Mouse (Mus musculus) lung, embryonic 14.5 days (tissue): ENCODE measurements around the gene Terf2ip. TPM values are rescaled to one million over a fixed set of nuclear protein-coding genes. Genes with fewer than 3 reads are reported as not detected.

Source experiments
- ATAC-seq: fragments of 200-750 bp; cut with Nextera tagmentation; 2 replicates; pipeline ENCODE4 v1.8.0; 2017; ENCODE audit warnings: mild to moderate bottlenecking, moderate TSS enrichment, moderate library complexity; ENCODE audit not compliant: insufficient read depth
- DNase-seq: peaks from one replicate; pipeline ENCODE4 v3.0.0-alpha.2; 2015
- H3K27ac ChIP-seq: fragments of 300-500 bp; sonication (generic); 2 replicates; pipeline ENCODE4 v1.5.1; 2014; ENCODE audit warnings: low read depth, mild to moderate bottlenecking, moderate library complexity
- H3K27me3 ChIP-seq: fragments of 300-500 bp; sonication (generic); 2 replicates; pipeline ENCODE4 v1.6.1; 2014; ENCODE audit warnings: low read length, control low read depth; ENCODE audit not compliant: insufficient read depth
- H3K36me3 ChIP-seq: fragments of 300-500 bp; sonication (generic); 2 replicates; pipeline ENCODE4 v1.6.1; 2014; ENCODE audit warnings: control low read depth; ENCODE audit not compliant: insufficient read depth
- H3K4me1 ChIP-seq: fragments of 300-500 bp; sonication (generic); 2 replicates; pipeline ENCODE4 v1.6.1; 2014; ENCODE audit warnings: antibody characterized with exemption, control low read depth; ENCODE audit not compliant: insufficient read depth
- H3K4me2 ChIP-seq: fragments of 300-500 bp; sonication (generic); 2 replicates; pipeline ENCODE4 v1.6.1; 2014; ENCODE audit warnings: mild to moderate bottlenecking
- H3K4me3 ChIP-seq: fragments of 300-500 bp; sonication (generic); 2 replicates; pipeline ENCODE4 v1.5.1; 2014; ENCODE audit warnings: low read depth, low read length
- H3K9ac ChIP-seq: fragments of 300-500 bp; sonication (generic); 2 replicates; pipeline ENCODE4 v1.6.1; 2014
- H3K9me3 ChIP-seq: fragments of 300-500 bp; sonication (generic); 2 replicates; pipeline ENCODE4 v1.6.1; 2016; ENCODE audit warnings: low read depth, low read length, control low read depth
- CTCF ChIP-seq: IDR thresholded peaks from 2 replicates; pipeline ENCODE4 v1.5.1; 2016; ENCODE audit warnings: antibody characterized with exemption, low read depth
- WGBS: fragments of 180-500 bp; shearing (Covaris S2); extraction: QIAGEN DNeasy Blood & Tissue Kit; methylation state at CpG from one replicate; pipeline ENCODE4 v1.1.7; 2014; 5-methylcytosine and 5-hydroxymethylcytosine counted together
- polyA plus RNA-seq: library from polyadenylated mRNA; unstranded; fragments of >200 nt; fragmentation: Nextera tagmentation; extraction: Ambion mirVana; gene quantifications from 2 replicates; pipeline ENCODE4 v1.2.1, GENCODE M21; 2014

Gene Terf2ip
- polyA plus RNA-seq, 1 experiment from 2014 or later = 25.0 TPM

- Histone ChIP-seq H3K9ac (no peak overlapping the region), H3K27me3 (no peaks in the 10 kb centered on the region), H3K36me3 (peaks cover 9% of the 10 kb centered on the region; the same call in 1 of the 2 replicates), H3K27ac (no peak overlapping the region), H3K9me3 (no peaks in the 10 kb centered on the region), H3K4me2 (no peak overlapping the region), H3K4me3 (no peak overlapping the region), H3K4me1 (no peaks in the 10 kb centered on the region)
- TF ChIP-seq CTCF = no peak
- ATAC-seq (no peak), DNase-seq (no peak)
- 77% methylated on average over 5 of the region's 5 CpGs for WGBS
Measured at GRCm38 (mm10) chr8:111967246-111967870, 43.8 kb upstream of the Terf2ip start.

- 80% methylated on average over 10 of the region's 10 CpGs for WGBS
- Histone ChIP-seq H3K27me3 (no peaks in the 10 kb centered on the region), H3K4me2 (no peak overlapping the region), H3K4me3 (no peak overlapping the region), H3K4me1 (no peaks in the 10 kb centered on the region), H3K9ac (no peak overlapping the region), H3K9me3 (no peaks in the 10 kb centered on the region), H3K27ac (no peak overlapping the region), H3K36me3 (peaks cover 9% of the 10 kb centered on the region; the same call in 1 of the 2 replicates)
- ATAC-seq = no peak
- TF ChIP-seq CTCF = no peak
- no peak for DNase-seq
Measured at GRCm38 (mm10) chr8:111968541-111968940, 42.7 kb upstream of the Terf2ip start.

DNA sequence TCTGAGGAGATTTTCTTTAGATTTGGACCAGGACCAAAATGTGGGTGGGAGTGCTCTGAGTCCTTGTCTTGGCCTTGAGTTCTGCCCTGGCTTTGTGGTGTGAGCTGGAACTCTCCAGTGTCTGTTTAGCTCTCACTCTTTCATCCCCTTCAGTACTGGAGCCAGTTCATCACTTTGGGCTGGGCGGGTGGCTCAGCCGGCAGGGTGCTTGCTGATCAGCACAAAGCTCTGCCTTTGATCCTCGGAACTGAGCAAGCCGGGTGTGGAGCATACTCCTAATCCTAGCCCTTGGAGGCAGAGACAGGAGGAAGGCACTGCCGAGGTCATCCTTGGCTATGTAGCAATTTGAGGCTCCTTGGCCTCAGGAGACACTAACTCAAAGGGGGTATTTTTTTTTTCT, 42.2 kb upstream of the Terf2ip start:
- DNase-seq = no peak

GRCm38 (mm10) chr8:111974138-111974537, 37.1 kb upstream of the Terf2ip start:
- Histone ChIP-seq H3K4me2 (no peak overlapping the region), H3K27ac (no peak overlapping the region), H3K9me3 (no peaks in the 10 kb centered on the region), H3K4me3 (no peak overlapping the region), H3K9ac (no peak overlapping the region), H3K27me3 (no peaks in the 10 kb centered on the region), H3K4me1 (no peaks in the 10 kb centered on the region), H3K36me3 (peaks cover 41% of the 10 kb centered on the region)
- no peak for ATAC-seq
- DNase-seq = no peak
- no peak for TF ChIP-seq CTCF
- 95% methylated on average over 12 of the region's 12 CpGs for WGBS

More for the DNA sequence above, 42.2 kb upstream of the Terf2ip start:
- peaks cover 9% of the 10 kb centered on the region; the same call in 1 of the 2 replicates for H3K36me3 ChIP-seq
- H3K27me3 ChIP-seq = no peaks in the 10 kb centered on the region
- H3K9ac ChIP-seq = no peak overlapping the region
- no peak for TF ChIP-seq CTCF
- H3K27ac ChIP-seq = no peak overlapping the region
- no peaks in the 10 kb centered on the region for H3K9me3 ChIP-seq
- WGBS = 39% methylated on average over 5 of the region's 5 CpGs
- no peak for ATAC-seq
- no peak overlapping the region for H3K4me2 ChIP-seq
- no peaks in the 10 kb centered on the region for H3K4me1 ChIP-seq
- H3K4me3 ChIP-seq = no peak overlapping the region

- no peak overlapping the region for H3K4me2 ChIP-seq
- WGBS = 94% methylated on average over 2 of the region's 2 CpGs
- no peak for DNase-seq
- TF ChIP-seq CTCF = no peak
- no peak overlapping the region for H3K9ac ChIP-seq
- peaks cover 51% of the 10 kb centered on the region for H3K36me3 ChIP-seq
- no peaks in the 10 kb centered on the region for H3K4me1 ChIP-seq
- ATAC-seq = no peak
- no peaks in the 10 kb centered on the region for H3K27me3 ChIP-seq
- no peak overlapping the region for H3K4me3 ChIP-seq
- H3K27ac ChIP-seq = no peak overlapping the region
- H3K9me3 ChIP-seq = no peaks in the 10 kb centered on the region
Measured at GRCm38 (mm10) chr8:111975706-111976105, 35.5 kb upstream of the Terf2ip start.

DNA sequence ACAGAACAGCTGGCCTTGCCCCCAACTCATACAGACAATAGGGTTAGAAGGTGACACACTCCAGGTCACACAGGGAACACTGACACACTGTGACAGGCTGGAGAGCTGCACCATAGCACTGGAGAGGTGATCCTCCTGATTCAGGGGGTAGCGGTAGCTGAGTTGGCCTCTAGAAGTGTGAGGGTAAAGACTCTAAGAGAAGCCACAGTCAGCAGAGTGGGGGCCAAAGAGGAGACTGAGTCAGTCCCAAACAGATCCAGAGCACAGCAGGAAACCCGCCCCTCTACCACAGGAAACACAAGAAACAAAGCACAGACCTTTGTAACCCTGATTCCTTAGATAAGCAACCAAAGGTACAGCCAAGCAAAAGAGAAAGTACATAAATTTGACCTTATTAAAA, 34.9 kb upstream of the Terf2ip start:
- no peak for DNase-seq
- Histone ChIP-seq H3K9ac (no peak overlapping the region), H3K9me3 (no peaks in the 10 kb centered on the region), H3K27ac (no peak overlapping the region), H3K4me1 (no peaks in the 10 kb centered on the region), H3K4me3 (no peak overlapping the region), H3K36me3 (peaks cover 53% of the 10 kb centered on the region), H3K4me2 (no peak overlapping the region), H3K27me3 (no peaks in the 10 kb centered on the region)
- no peak for ATAC-seq
- TF ChIP-seq CTCF = no peak
- 81% methylated on average over 2 of the region's 2 CpGs for WGBS

DNA sequence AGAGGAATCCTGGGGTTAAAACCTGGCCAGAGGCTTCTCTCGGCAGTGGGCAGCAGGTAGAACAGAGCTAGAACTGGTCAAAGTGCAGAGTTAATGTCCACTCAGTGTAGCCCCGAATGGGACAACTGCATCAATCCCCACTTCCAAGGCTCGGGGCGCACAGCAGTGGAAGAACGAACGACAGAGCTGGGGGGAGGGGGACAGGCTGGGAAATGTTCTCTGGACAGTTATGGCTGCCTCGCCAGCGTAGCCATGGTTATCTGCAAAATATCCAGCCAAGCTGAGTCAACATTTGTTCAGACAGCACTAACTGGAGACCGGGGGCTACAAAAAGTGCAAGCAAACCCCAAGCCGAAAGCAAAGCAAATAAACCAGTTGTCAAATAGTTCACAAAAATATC, 33.1 kb upstream of the Terf2ip start:
- no peaks in the 10 kb centered on the region for H3K27me3 ChIP-seq
- H3K27ac ChIP-seq = no peak overlapping the region
- H3K9ac ChIP-seq = no peak overlapping the region
- ATAC-seq (no peak), DNase-seq (no peak)
- H3K4me3 ChIP-seq = no peak overlapping the region
- H3K36me3 ChIP-seq = peaks cover 63% of the 10 kb centered on the region
- H3K4me2 ChIP-seq = no peak overlapping the region
- no peak for TF ChIP-seq CTCF
- H3K4me1 ChIP-seq = no peaks in the 10 kb centered on the region
- 57% methylated on average over 10 of the region's 10 CpGs for WGBS
- no peaks in the 10 kb centered on the region for H3K9me3 ChIP-seq
